Mouse (Mus musculus): ENCODE measurements at regions not wholly inside any gene's neighbourhood (a gene's known extent, or its start where the extent isn't known, plus 50 kb on each side); places are given as distances from the start of the nearest gene placed in this dataset.

DNA sequence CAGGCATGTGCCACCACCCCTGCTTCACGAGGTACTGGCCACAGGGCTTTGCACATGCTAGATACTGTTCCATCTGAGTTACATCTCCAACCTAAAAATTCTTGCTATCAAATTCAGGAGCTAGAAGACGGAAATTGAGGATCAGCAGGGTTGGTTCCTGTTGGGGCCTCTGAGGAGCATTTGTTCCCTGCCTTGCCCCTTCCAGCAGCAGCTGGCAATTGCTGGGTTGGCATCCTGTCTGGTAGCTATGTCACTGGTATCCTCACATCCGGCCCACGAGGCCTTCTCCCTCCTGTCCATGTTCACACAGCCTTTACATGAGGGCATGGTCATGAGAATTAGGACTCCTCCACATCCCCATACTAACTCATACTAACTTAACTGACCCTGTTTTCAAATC is 64.0 kb upstream of the Galnt15 start:
- WGBS = 69% methylated on average over 4 of the region's 4 CpGs
- TF ChIP-seq CTCF (IDR thresholded peaks at IDR 0.05; ENCODE audit: control insufficient read depth, insufficient read depth, low read length) (no peak), POLR2A (IDR thresholded peaks at IDR 0.05; ENCODE audit: borderline replicate concordance, control insufficient read depth, low read depth, low read length) (no peak)
- H3K4me1 ChIP-seq (ENCODE audit: control insufficient read depth, insufficient read depth, low read length) = peaks cover 2% of the 10 kb centered on the region; the same call in 1 of the 2 replicates
- no peak overlapping the region for H3K27ac ChIP-seq (ENCODE audit: control insufficient read depth, insufficient read depth, low read depth, low read length, poor library complexity)
- H3K4me3 ChIP-seq (replicated peaks; ENCODE audit: control insufficient read depth, low read depth, low read length) = no peak overlapping the region

DNA sequence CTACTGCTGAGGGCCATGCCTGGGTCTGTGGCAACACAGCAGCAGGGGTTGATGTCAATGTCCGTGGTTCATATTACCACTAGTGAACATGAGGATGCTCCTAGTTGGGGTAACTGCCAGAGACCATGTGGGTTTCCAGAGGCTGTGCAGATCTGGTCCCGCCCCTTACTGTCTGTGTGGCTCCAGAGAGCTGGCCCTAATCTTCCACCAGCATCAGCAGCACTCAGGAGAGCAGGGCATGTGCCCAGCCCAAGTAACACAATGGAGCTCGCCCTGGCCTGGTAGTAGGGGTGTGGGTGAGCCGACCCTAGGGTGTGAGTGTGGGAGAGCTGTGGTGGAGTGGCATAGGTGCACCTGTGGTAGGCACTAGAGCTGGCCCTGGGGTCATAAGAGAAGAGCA is 59.3 kb upstream of the Galnt15 start:
- peak overlapping the region; percentile 1; the same call in 1 of the 2 replicates for H3K27ac ChIP-seq (ENCODE audit: control insufficient read depth, insufficient read depth, low read depth, low read length, poor library complexity)
- peaks cover 4% of the 10 kb centered on the region; the same call in 1 of the 2 replicates for H3K4me1 ChIP-seq (ENCODE audit: control insufficient read depth, insufficient read depth, low read length)
- no peak for TF ChIP-seq CTCF (IDR thresholded peaks at IDR 0.05; ENCODE audit: control insufficient read depth, insufficient read depth, low read length)
- TF ChIP-seq POLR2A (IDR thresholded peaks at IDR 0.05; ENCODE audit: borderline replicate concordance, control insufficient read depth, low read depth, low read length) = no peak
- WGBS = 59% methylated on average over 4 of the region's 4 CpGs
- no peak overlapping the region for H3K4me3 ChIP-seq (replicated peaks; ENCODE audit: control insufficient read depth, low read depth, low read length)

DNA sequence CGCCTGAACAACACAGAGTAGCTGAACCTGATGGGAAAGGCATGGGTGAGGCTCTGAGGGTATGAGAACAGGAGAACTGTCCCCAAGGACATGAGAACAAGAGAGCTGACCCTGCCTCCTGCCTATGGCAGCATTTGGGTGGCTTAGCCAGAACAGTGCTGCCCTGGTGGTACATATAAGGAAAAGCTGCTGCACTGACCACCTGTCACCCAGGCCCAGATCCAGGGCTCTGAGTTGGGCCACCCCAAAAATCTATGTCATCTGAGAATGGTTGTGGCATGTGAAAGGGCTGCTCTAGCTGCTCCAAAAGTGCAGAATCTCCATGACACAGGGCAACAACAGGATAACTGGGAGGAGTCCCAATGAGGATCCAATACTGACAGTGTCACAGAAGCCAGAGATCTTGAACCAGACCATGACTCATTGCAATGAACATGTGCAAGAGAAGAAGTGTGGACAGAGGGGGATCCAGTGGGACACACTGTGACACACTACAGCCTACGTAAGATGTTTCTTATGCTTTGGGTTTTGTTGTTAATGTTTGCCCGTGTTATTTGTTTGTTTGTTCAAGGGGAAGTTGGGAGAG is 58.5 kb upstream of the Galnt15 start:
- Histone ChIP-seq H3K4me3 (replicated peaks; ENCODE audit: control insufficient read depth, low read depth, low read length) (no peak overlapping the region), H3K4me1 (ENCODE audit: control insufficient read depth, insufficient read depth, low read length) (peaks cover 4% of the 10 kb centered on the region; the same call in 1 of the 2 replicates), H3K27ac (ENCODE audit: control insufficient read depth, insufficient read depth, low read depth, low read length, poor library complexity) (peak overlapping the region; percentile 20)
- no peak for TF ChIP-seq POLR2A (IDR thresholded peaks at IDR 0.05; ENCODE audit: borderline replicate concordance, control insufficient read depth, low read depth, low read length)
- TF ChIP-seq CTCF (IDR thresholded peaks at IDR 0.05; ENCODE audit: control insufficient read depth, insufficient read depth, low read length) = no peak
- WGBS = 73% methylated on average over 3 of the region's 3 CpGs

DNA sequence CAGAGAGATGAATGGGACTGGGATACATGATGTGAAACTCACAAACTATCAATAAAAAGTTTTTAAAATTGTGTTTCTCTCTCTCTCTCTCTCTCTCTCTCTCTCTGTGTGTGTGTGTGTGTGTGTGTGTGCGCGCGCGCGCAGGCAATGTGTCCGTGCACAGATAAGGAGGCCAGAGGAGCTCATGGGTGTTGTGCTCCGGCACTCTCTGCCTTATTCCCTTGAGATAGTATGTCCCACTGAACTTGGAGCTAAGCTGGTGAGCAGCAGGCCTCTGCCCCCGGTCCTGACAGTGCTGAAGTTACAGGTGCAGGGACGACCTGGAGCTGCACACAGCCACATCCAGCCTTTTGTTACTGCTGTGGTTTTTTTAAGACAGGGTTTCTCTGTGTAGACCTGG is 57.9 kb upstream of the Galnt15 start:
- H3K4me3 ChIP-seq (replicated peaks; ENCODE audit: control insufficient read depth, low read depth, low read length) = no peak overlapping the region
- TF ChIP-seq CTCF (IDR thresholded peaks at IDR 0.05; ENCODE audit: control insufficient read depth, insufficient read depth, low read length) (no peak), POLR2A (IDR thresholded peaks at IDR 0.05; ENCODE audit: borderline replicate concordance, control insufficient read depth, low read depth, low read length) (peak; percentile 22; the same call in 1 of the 2 replicates)
- peaks cover 4% of the 10 kb centered on the region; the same call in 1 of the 2 replicates for H3K4me1 ChIP-seq (ENCODE audit: control insufficient read depth, insufficient read depth, low read length)
- H3K27ac ChIP-seq (ENCODE audit: control insufficient read depth, insufficient read depth, low read depth, low read length, poor library complexity) = peak overlapping the region; percentile 85
- WGBS = 68% methylated on average over 9 of the region's 9 CpGs

DNA sequence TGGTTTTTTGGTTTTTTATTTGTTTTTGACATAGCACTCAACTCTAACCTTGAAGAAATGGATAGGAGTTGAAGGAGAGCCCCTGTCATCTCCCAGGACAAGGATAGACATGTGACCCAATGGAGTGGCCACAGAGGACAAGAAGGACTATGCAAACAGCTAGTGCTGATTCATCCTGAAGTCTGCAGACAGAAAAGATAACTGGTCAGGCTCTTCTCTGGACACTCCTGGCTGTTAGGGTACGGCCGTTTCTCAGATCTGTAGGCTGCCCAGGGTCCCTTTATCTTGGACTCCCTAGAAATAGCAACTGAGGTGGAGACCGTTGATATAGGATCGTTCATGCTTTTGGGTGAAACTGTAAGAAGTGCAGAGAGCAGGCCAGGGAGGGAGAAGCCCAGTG is 55.1 kb upstream of the Galnt15 start:
- WGBS = 75% methylated on average over 4 of the region's 4 CpGs
- H3K4me3 ChIP-seq (replicated peaks; ENCODE audit: control insufficient read depth, low read depth, low read length) = no peak overlapping the region
- H3K27ac ChIP-seq (ENCODE audit: control insufficient read depth, insufficient read depth, low read depth, low read length, poor library complexity) = no peak overlapping the region
- TF ChIP-seq CTCF (IDR thresholded peaks at IDR 0.05; ENCODE audit: control insufficient read depth, insufficient read depth, low read length) (no peak), POLR2A (IDR thresholded peaks at IDR 0.05; ENCODE audit: borderline replicate concordance, control insufficient read depth, low read depth, low read length) (no peak)
- peaks cover 4% of the 10 kb centered on the region; the same call in 1 of the 2 replicates for H3K4me1 ChIP-seq (ENCODE audit: control insufficient read depth, insufficient read depth, low read length)

DNA sequence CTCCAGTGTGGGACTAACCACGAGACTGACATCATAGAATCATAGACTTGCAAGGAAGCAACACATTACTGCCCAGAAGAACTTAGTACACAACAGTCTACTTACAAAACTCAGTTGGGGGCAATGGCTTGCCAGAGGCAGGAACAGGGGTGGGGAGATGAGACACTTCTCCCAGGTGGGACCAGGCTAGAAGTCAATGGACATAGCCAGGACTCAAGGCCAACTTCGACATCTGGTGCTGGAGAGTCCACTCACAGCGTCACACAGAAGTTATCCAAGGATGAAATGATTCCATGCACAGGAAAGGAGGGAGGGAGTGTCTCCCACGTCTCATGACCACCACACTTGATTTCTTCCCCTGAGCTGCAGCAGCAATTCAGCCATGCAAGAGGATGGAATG is 50.6 kb upstream of the Galnt15 start:
- TF ChIP-seq POLR2A (IDR thresholded peaks at IDR 0.05; ENCODE audit: borderline replicate concordance, control insufficient read depth, low read depth, low read length) (no peak), CTCF (IDR thresholded peaks at IDR 0.05; ENCODE audit: control insufficient read depth, insufficient read depth, low read length) (no peak)
- Histone ChIP-seq H3K27ac (ENCODE audit: control insufficient read depth, insufficient read depth, low read depth, low read length, poor library complexity) (no peak overlapping the region), H3K4me3 (replicated peaks; ENCODE audit: control insufficient read depth, low read depth, low read length) (no peak overlapping the region), H3K4me1 (ENCODE audit: control insufficient read depth, insufficient read depth, low read length) (no peaks in the 10 kb centered on the region)
- WGBS = 67% methylated on average over 4 of the region's 4 CpGs

DNA sequence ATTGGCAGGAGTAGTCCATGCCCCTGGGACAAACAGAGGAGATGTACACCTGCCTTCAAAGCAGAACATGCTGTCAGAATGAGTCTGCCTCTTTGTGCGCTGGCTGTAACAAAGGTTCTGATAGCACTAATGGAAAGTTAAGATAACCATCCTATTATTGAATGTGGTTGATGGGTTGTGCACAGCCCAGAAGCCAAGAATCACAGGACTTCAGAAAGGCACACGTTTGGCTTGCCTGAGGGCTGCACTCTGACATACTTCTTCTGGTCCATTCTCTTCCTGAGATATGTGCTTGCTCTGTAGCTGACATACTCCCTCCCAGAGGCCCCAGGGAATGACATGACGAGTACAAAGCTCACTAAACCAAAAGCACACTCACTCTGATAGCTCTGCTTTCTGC is 50.1 kb upstream of the Galnt15 start:
- Histone ChIP-seq H3K4me1 (ENCODE audit: control insufficient read depth, insufficient read depth, low read length) (no peaks in the 10 kb centered on the region), H3K27ac (ENCODE audit: control insufficient read depth, insufficient read depth, low read depth, low read length, poor library complexity) (no peak overlapping the region), H3K4me3 (replicated peaks; ENCODE audit: control insufficient read depth, low read depth, low read length) (no peak overlapping the region)
- 69% methylated on average over 3 of the region's 3 CpGs for WGBS
- TF ChIP-seq POLR2A (IDR thresholded peaks at IDR 0.05; ENCODE audit: borderline replicate concordance, control insufficient read depth, low read depth, low read length) = no peak
- no peak for TF ChIP-seq CTCF (IDR thresholded peaks at IDR 0.05; ENCODE audit: control insufficient read depth, insufficient read depth, low read length)
